Mouse (Mus musculus) forebrain, embryonic 16.5 days (tissue): ENCODE measurements at regions not wholly inside any gene's neighbourhood (a gene's known extent, or its start where the extent isn't known, plus 50 kb on each side); places are given as distances from the start of the nearest gene placed in this dataset.
"Not testable (repeated sequence)": the region's sequence is repeated elsewhere in the genome, so short reads cannot be mapped to it uniquely, and the experiment has no call there.

ENCODE experiments used
- ATAC-seq: fragments of 200-750 bp; cut with Nextera tagmentation; 2 replicates; pipeline ENCODE4 v1.8.0; 2017; ENCODE audit warnings: mild to moderate bottlenecking, moderate library complexity
- H3K27ac ChIP-seq: fragments of 300-500 bp; sonication (generic); 2 replicates; pipeline ENCODE4 v1.5.1; 2014; ENCODE audit warnings: low read length, control low read depth
- H3K27me3 ChIP-seq: fragments of 300-500 bp; sonication (generic); replicated peaks from 2 replicates; pipeline ENCODE4 v1.6.1; 2014; ENCODE audit warnings: low read length; ENCODE audit not compliant: control insufficient read depth, insufficient read depth
- H3K36me3 ChIP-seq: fragments of 300-500 bp; sonication (generic); 2 replicates; pipeline ENCODE4 v1.6.1; 2014; ENCODE audit not compliant: control insufficient read depth, insufficient read depth
- H3K4me1 ChIP-seq: fragments of 300-500 bp; sonication (generic); replicated peaks from 2 replicates; pipeline ENCODE4 v1.6.1; 2014; ENCODE audit warnings: low read length; ENCODE audit not compliant: control insufficient read depth, insufficient read depth
- H3K4me2 ChIP-seq: fragments of 300-500 bp; sonication (generic); 2 replicates; pipeline ENCODE4 v1.6.1; 2014; ENCODE audit warnings: mild to moderate bottlenecking, low read length, control low read depth
- H3K4me3 ChIP-seq: fragments of 300-500 bp; sonication (generic); replicated peaks from 2 replicates; pipeline ENCODE4 v1.5.1; 2014; ENCODE audit warnings: mild to moderate bottlenecking, low read length, control low read depth
- H3K9ac ChIP-seq: fragments of 300-500 bp; sonication (generic); replicated peaks from 2 replicates; pipeline ENCODE4 v1.6.1; 2014; ENCODE audit warnings: low read depth, low read length, control low read depth
- H3K9me3 ChIP-seq: fragments of 300-500 bp; sonication (generic); 2 replicates; pipeline ENCODE4 v1.6.1; 2016; ENCODE audit warnings: low read length; ENCODE audit not compliant: control insufficient read depth
- WGBS: fragments of 180-500 bp; shearing (Covaris S2); extraction: QIAGEN DNeasy Blood & Tissue Kit; methylation state at CpG from one replicate; pipeline ENCODE4 v1.1.7; 2014; 5-methylcytosine and 5-hydroxymethylcytosine counted together

DNA sequence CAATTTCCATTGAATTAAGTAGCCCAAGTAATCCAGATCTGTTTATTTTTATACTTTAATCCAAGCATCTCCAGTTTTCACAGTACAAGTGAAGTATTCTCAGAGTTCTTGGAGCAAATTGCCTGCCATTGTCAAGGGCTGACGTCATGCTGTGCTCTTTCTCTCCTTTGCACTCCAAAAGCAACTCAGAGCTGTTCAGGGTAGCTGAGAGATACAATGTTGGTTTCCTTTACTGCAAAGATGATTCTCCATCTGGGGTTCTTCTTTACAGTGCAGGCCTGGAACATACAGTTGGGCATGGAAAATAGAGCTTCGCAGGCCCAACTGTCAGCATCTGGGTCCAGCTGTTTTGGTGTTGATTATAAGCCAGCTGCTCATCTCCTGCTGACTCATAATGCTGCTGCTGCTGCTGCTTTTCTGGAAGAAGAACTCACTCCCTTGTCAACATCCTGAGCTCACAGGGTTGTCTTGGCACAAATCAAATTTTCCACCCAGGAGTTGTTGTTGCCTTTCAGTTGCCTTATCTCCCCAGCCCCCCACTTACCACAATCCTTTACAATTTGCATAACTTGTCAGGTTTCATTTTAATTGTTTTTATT, 454.7 kb upstream of the Slc5a7 start:
- peaks cover 3% of the 10 kb centered on the region for H3K4me1 ChIP-seq
- H3K4me2 ChIP-seq = no peak overlapping the region
- peak; percentile 23; the same call in 1 of the 2 replicates for ATAC-seq
- H3K9ac ChIP-seq = no peak overlapping the region
- H3K4me3 ChIP-seq = no peak overlapping the region
- H3K27ac ChIP-seq = no peak overlapping the region
- H3K36me3 ChIP-seq = no peaks in the 10 kb centered on the region
- no peaks in the 10 kb centered on the region for H3K9me3 ChIP-seq
- WGBS = 25% methylated on average over 2 of the region's 2 CpGs
- H3K27me3 ChIP-seq = no peaks in the 10 kb centered on the region

DNA sequence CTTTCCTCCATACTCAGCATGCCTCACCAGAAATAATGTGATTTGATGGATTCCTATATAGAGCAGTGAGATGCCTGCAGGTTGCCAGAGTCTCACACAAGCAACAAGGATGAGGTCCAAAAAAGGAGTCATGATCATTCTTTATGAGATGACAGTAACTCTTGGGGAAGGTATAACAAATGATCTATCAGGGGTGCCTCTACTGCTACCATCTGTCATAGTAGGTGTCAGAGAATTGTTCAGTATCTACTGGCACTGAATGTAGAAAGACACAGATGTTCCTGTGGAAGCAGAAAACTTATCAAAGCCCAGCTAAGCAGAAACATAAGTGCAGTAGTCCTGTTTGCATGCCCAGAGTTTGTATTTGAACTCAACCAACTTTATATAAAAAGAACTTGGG, 454.1 kb upstream of the Slc5a7 start:
- ATAC-seq = no peak
- H3K36me3 ChIP-seq = no peaks in the 10 kb centered on the region
- no peaks in the 10 kb centered on the region for H3K9me3 ChIP-seq
- no peak overlapping the region for H3K4me2 ChIP-seq
- no peak overlapping the region for H3K4me3 ChIP-seq
- H3K27ac ChIP-seq = no peak overlapping the region
- peaks cover 3% of the 10 kb centered on the region for H3K4me1 ChIP-seq
- no peak overlapping the region for H3K9ac ChIP-seq
- no peaks in the 10 kb centered on the region for H3K27me3 ChIP-seq

DNA sequence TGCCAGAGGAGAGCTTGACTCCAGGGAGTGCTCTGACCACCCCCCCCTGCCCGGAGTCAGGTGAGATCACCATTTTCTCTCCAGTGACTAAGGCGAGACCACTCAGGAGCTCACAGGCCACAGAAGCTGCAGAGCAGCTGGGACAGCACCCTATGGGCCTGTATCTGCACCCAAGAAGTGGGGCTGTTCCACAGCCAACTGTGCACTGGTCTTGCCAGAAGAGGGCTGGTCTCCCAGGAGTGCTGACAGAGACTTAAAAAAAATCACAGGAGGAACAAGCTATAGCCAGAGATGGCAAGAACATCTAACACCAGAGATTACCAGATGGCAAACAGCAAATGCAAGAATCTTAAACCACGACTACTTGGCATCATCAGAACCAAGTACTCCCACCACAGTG, 437.0 kb upstream of the Slc5a7 start:
- no peak overlapping the region for H3K9ac ChIP-seq
- no peaks in the 10 kb centered on the region for H3K4me1 ChIP-seq
- no peaks in the 10 kb centered on the region for H3K36me3 ChIP-seq
- no peaks in the 10 kb centered on the region for H3K9me3 ChIP-seq
- H3K4me3 ChIP-seq = no peak overlapping the region
- no peak for ATAC-seq
- H3K27ac ChIP-seq = no peak overlapping the region
- H3K4me2 ChIP-seq = no peak overlapping the region
- no peaks in the 10 kb centered on the region for H3K27me3 ChIP-seq
- WGBS = 71% methylated on average over 3 of the region's 3 CpGs

DNA sequence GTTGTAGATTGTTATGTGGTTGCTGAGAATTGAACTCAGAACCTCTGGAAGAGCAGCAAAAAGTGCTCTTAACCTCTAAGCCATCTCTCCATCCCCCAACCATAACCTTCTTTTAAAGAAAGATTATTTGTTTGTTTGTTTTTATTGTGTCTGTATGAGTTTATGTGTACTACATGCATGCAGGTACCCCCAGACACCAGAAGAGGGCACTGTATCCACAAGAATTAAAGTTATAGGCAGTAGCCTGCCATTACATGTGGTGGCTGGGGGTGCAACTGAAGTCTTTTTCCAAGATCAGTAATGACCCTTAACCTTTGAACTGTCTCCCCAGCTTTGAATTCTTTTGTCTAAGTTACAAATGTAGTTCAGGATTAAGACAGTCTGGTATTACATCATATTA, 428.8 kb upstream of the Slc5a7 start:
- H3K36me3 ChIP-seq = no peaks in the 10 kb centered on the region
- H3K27ac ChIP-seq = no peak overlapping the region
- no peak overlapping the region for H3K9ac ChIP-seq
- no peak overlapping the region for H3K4me3 ChIP-seq
- H3K27me3 ChIP-seq = no peaks in the 10 kb centered on the region
- H3K4me1 ChIP-seq = no peaks in the 10 kb centered on the region
- no peak for ATAC-seq
- H3K9me3 ChIP-seq = no peaks in the 10 kb centered on the region
- no peak overlapping the region for H3K4me2 ChIP-seq

DNA sequence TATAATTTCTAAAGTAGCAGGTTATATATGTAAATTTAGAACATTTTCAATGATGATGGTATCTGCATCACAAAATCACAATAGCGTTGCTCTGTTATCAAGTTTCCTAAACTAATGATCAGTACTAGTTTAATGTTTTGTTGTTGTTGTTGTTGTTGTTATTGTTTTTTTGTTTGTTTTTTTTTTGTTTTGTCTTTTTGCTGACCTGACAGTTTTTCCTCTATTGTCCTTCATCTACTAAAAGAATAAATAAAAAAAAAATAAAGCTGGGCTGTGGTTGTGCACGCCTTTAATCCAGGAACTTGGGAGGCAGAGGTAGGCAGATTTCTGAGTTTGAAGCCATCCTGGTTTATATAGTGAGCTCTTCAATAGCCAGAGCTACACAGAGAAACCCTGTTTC, 427.9 kb upstream of the Slc5a7 start:
- no peaks in the 10 kb centered on the region for H3K9me3 ChIP-seq

DNA sequence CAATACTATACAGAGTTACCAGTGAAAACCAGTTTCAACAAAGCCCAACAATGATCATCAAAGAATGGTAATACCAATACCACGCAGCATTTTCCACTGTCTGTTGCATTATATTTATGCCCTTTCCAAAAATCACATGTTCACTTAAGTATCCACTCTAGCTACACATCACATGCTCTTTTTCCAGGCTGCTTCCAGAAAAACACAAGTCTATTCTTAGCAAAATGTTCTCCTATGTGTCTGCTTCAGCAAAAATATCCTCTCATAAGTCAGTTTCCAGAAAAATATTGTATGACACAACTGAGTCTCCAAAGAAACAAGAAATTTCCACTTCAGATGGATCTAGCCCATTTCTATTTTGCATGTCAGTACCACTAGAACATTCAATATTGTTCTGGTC, 414.2 kb upstream of the Slc5a7 start:
- Histone ChIP-seq H3K9me3 (no peaks in the 10 kb centered on the region), H3K27me3 (no peaks in the 10 kb centered on the region), H3K4me3 (no peak overlapping the region), H3K4me1 (no peaks in the 10 kb centered on the region), H3K27ac (no peak overlapping the region), H3K9ac (no peak overlapping the region), H3K4me2 (no peak overlapping the region), H3K36me3 (no peaks in the 10 kb centered on the region)
- no peak for ATAC-seq
- 91% methylated on average over 1 of the region's 1 CpGs for whole genome bisulfite sequencing

More for the DNA sequence above, 427.9 kb upstream of the Slc5a7 start:
- 93% methylated on average over 2 of the region's 2 CpGs for WGBS
- no peaks in the 10 kb centered on the region for H3K4me1 ChIP-seq
- H3K4me3 ChIP-seq = no peak overlapping the region
- no peak for ATAC-seq
- H3K27me3 ChIP-seq = no peaks in the 10 kb centered on the region
- no peak overlapping the region for H3K27ac ChIP-seq
- no peak overlapping the region for H3K9ac ChIP-seq
- no peaks in the 10 kb centered on the region for H3K36me3 ChIP-seq
- no peak overlapping the region for H3K4me2 ChIP-seq

DNA sequence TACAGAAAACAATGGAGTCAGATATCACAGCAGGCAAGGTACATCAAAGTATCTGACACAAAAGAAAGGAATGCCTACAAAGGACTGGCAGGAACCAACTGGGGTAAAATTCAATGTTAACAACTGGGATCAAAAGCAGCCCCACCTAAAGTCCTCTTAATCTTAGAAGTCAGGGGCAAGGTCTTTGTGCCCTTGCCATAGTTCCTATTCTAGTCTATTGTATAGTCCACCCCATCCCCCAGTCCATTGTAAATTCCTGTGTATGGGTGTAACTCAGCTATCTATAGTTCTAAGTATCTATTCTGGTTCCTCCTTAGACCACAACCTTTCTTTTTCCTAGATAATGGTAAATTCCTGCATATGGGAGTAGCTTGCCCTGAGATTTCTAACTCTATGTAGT, 409.0 kb upstream of the Slc5a7 start:
- H3K4me1 ChIP-seq, H3K4me2 ChIP-seq, H3K9me3 ChIP-seq, H3K9ac ChIP-seq, ATAC-seq, H3K27ac ChIP-seq, H3K4me3 ChIP-seq, H3K27me3 ChIP-seq, H3K36me3 ChIP-seq: not testable (repeated sequence)

DNA sequence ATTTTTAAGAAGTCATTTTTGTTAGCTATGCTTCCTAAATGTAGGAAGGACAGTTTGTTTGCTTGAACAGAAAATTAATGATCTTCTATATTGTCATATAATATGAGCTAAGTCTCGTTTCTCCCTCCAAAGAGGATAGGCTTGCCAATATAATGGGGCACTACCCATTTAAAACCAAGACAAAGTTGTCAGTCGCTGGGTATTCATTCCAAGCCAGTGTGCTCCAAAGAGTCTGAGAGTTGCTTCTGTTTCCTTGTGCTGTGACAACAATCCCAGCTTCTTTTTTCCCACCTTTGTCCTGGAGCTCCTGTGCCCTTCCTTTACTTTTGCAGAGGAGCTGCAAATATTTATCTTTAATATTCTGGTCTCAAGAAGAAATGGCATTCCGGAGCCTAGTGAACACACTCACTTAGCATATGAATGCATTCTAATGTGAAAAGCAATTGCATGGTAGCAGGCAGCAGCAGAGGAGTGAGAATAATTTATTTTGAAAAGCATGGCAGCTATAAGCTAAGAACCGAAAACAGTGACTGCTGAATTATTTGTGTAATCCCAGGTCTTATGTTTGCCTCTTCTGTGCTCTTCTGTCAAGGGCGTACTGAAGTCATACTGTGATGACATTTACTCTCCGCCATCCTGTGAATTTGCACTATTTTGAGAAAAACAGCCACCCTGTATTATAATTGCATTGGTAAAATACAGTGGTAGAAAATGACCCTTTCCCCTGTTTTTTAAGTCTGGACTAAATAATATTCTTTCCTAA, 402.7 kb upstream of the Slc5a7 start:
- ATAC-seq = peak; percentile 65; the same call in 1 of the 2 replicates
- Histone ChIP-seq H3K27me3 (no peaks in the 10 kb centered on the region), H3K9me3 (no peaks in the 10 kb centered on the region), H3K4me2 (peak overlapping the region; percentile 26), H3K9ac (no peak overlapping the region), H3K27ac (no peak overlapping the region), H3K36me3 (no peaks in the 10 kb centered on the region), H3K4me1 (0 out of 2 replicates have a peak, but pooled peaks cover 3% of the 10 kb centered on the region), H3K4me3 (no peak overlapping the region)
- 29% methylated on average over 6 of the region's 6 CpGs for WGBS

DNA sequence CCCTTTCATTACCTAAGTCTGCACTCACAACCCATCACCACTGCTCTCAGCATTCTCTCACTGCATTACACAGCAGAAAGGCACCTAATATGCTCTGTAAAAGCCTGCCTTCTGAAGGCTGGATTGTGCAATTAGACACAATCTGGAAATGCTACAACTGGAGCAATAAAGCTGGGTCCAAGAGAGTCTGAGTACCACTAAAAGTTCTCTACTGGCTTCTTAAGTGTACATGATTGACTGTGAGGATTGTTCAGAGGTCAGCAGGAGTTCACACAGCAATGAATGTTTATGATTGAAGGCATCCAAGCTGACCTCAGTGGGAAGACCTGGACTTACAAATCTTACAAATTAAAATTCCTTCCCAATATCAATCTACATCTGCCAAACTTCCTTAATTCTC, 395.8 kb upstream of the Slc5a7 start:
- H3K9me3 ChIP-seq = no peaks in the 10 kb centered on the region
- H3K4me1 ChIP-seq = no peaks in the 10 kb centered on the region
- H3K27ac ChIP-seq = no peak overlapping the region
- no peaks in the 10 kb centered on the region for H3K36me3 ChIP-seq
- H3K9ac ChIP-seq = no peak overlapping the region
- H3K27me3 ChIP-seq = no peaks in the 10 kb centered on the region
- no peak overlapping the region for H3K4me3 ChIP-seq
- no peak for ATAC-seq
- H3K4me2 ChIP-seq = no peak overlapping the region
